Mouse (Mus musculus): Measurements from ENCODE around the gene Tlx2. TPM values are rescaled to one million over a fixed set of nuclear protein-coding genes. Genes with fewer than 3 reads are reported as not detected.

Gene Tlx2
- total and polyA plus RNA-seq, 3 experiments, result not detected

DNA sequence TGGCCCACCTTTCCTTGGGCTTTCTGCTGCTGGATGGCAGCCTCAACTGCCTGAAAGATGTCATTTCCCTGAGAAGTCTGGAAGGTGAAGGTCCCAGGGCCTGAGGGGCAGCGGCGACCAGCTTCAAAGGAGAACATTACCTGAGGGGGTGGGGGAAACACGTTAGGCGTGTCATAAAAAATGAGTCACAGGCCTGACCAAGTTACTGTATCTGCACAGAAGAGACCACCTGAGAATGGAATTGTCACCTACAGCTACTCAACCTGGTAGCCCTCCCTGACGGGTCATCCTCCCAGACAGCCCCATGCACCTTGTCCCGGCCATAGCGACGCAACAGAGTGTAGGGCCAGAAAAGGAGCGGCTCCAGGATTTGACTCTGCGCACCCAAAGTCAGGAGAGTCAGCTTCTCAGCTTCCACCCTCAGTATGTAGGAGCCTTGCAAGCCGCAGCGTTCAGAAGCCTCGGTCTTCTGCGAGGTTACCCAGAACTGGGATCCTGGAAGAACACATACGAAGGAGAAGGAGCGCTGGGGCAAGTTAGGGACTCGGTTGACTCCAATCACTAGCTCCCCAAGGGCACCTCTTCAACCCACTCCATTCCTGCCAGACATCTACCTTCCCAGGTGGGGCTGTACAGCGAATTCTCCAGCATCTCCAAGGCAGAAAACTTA, 38.0 kb downstream of the Tlx2 start:
- no peak for TF ChIP-seq GATA1 (IDR thresholded peaks at IDR 0.05; ENCODE audit: borderline replicate concordance, low read length)
- TF ChIP-seq TAL1 (conservative IDR thresholded peaks at IDR 0.05; ENCODE audit: low read depth, low read length), result no peak
- no peak for TF ChIP-seq GATA2 (IDR thresholded peaks at IDR 0.05; ENCODE audit: borderline replicate concordance, low read depth, low read length)
- no peak for TF ChIP-seq CTCF (IDR thresholded peaks at IDR 0.05; ENCODE audit: low read depth, low read length)
- no peak for TF ChIP-seq POLR2AphosphoS5 (IDR thresholded peaks at IDR 0.05; ENCODE audit: insufficient replicate concordance, low read depth, low read length)
- ATAC-seq (ENCODE audit: extremely low read depth, insufficient number of reproducible peaks, low FRiP score, poor library complexity, severe bottlenecking) (no peak), DNase-seq (ENCODE audit: low spot score) (no peak)
- Histone ChIP-seq H3K27me3 (ENCODE audit: insufficient read depth, low read length) (peaks cover 21% of the 10 kb centered on the region), H3K9me3 (replicated peaks) (no peaks in the 10 kb centered on the region), H3K4me3 (ENCODE audit: low read depth, low read length) (peak overlapping the region; percentile 81), H3K4me1 (ENCODE audit: insufficient read depth, low read depth, low read length) (peaks cover 78% of the 10 kb centered on the region), H3K36me3 (replicated peaks) (peaks cover 42% of the 10 kb centered on the region)

- peaks cover 81% of the 10 kb centered on the region for H3K4me1 ChIP-seq (ENCODE audit: insufficient read depth, low read depth, low read length)
- TF ChIP-seq GATA2 (IDR thresholded peaks at IDR 0.05; ENCODE audit: borderline replicate concordance, low read depth, low read length) (no peak), TAL1 (conservative IDR thresholded peaks at IDR 0.05; ENCODE audit: low read depth, low read length) (no peak), CTCF (IDR thresholded peaks at IDR 0.05; ENCODE audit: low read depth, low read length) (no peak), POLR2AphosphoS5 (IDR thresholded peaks at IDR 0.05; ENCODE audit: insufficient replicate concordance, low read depth, low read length) (no peak), GATA1 (IDR thresholded peaks at IDR 0.05; ENCODE audit: borderline replicate concordance, low read length) (no peak)
- no peaks in the 10 kb centered on the region for H3K9me3 ChIP-seq (replicated peaks)
- H3K27me3 ChIP-seq (ENCODE audit: insufficient read depth, low read length), result peaks cover 15% of the 10 kb centered on the region
- no peak overlapping the region; the same call in 1 of the 2 replicates for H3K4me3 ChIP-seq (ENCODE audit: low read depth, low read length)
- DNase-seq (ENCODE audit: low spot score), result no peak
- peaks cover 42% of the 10 kb centered on the region for H3K36me3 ChIP-seq (replicated peaks)
- ATAC-seq (ENCODE audit: extremely low read depth, insufficient number of reproducible peaks, low FRiP score, poor library complexity, severe bottlenecking), result no peak
Observed at GRCm38 (mm10) chr6:83031111-83031510, 39.0 kb downstream of the Tlx2 start.

- no peak overlapping the region for H3K4me3 ChIP-seq (ENCODE audit: low read depth, low read length)
- H3K9me3 ChIP-seq (replicated peaks), result no peaks in the 10 kb centered on the region
- peaks cover 4% of the 10 kb centered on the region for H3K27me3 ChIP-seq (ENCODE audit: insufficient read depth, low read length)
- DNase-seq (ENCODE audit: low spot score) (no peak), ATAC-seq (ENCODE audit: extremely low read depth, insufficient number of reproducible peaks, low FRiP score, poor library complexity, severe bottlenecking) (no peak)
- peaks cover 42% of the 10 kb centered on the region for H3K36me3 ChIP-seq (replicated peaks)
- H3K4me1 ChIP-seq (ENCODE audit: insufficient read depth, low read depth, low read length), result peaks cover 81% of the 10 kb centered on the region
- no peak for TF ChIP-seq GATA1 (IDR thresholded peaks at IDR 0.05; ENCODE audit: borderline replicate concordance, low read length)
- no peak for TF ChIP-seq POLR2AphosphoS5 (IDR thresholded peaks at IDR 0.05; ENCODE audit: insufficient replicate concordance, low read depth, low read length)
- TF ChIP-seq GATA2 (IDR thresholded peaks at IDR 0.05; ENCODE audit: borderline replicate concordance, low read depth, low read length), result no peak
- TF ChIP-seq TAL1 (conservative IDR thresholded peaks at IDR 0.05; ENCODE audit: low read depth, low read length), result no peak
- TF ChIP-seq CTCF (IDR thresholded peaks at IDR 0.05; ENCODE audit: low read depth, low read length), result no peak
Observed at GRCm38 (mm10) chr6:83029777-83030176, 40.3 kb downstream of the Tlx2 start.

- Histone ChIP-seq H3K4me1 (ENCODE audit: insufficient read depth, low read depth, low read length) (peaks cover 84% of the 10 kb centered on the region), H3K36me3 (replicated peaks) (peaks cover 42% of the 10 kb centered on the region), H3K9me3 (replicated peaks) (no peaks in the 10 kb centered on the region), H3K27me3 (ENCODE audit: insufficient read depth, low read length) (no peaks in the 10 kb centered on the region), H3K4me3 (ENCODE audit: low read depth, low read length) (peak overlapping the region; percentile 38; the same call in 1 of the 2 replicates)
- ATAC-seq (ENCODE audit: extremely low read depth, insufficient number of reproducible peaks, low FRiP score, poor library complexity, severe bottlenecking) (no peak), DNase-seq (ENCODE audit: low spot score) (no peak)
- TF ChIP-seq GATA2 (IDR thresholded peaks at IDR 0.05; ENCODE audit: borderline replicate concordance, low read depth, low read length) (no peak), TAL1 (conservative IDR thresholded peaks at IDR 0.05; ENCODE audit: low read depth, low read length) (no peak), CTCF (IDR thresholded peaks at IDR 0.05; ENCODE audit: low read depth, low read length) (no peak), POLR2AphosphoS5 (IDR thresholded peaks at IDR 0.05; ENCODE audit: insufficient replicate concordance, low read depth, low read length) (no peak), GATA1 (IDR thresholded peaks at IDR 0.05; ENCODE audit: borderline replicate concordance, low read length) (no peak)
Observed at GRCm38 (mm10) chr6:83027706-83028105, 42.4 kb downstream of the Tlx2 start.

- ATAC-seq (ENCODE audit: extremely low read depth, insufficient number of reproducible peaks, low FRiP score, poor library complexity, severe bottlenecking) (no peak), DNase-seq (ENCODE audit: low spot score) (no peak)
- no peak overlapping the region; the same call in 1 of the 2 replicates for H3K4me3 ChIP-seq (ENCODE audit: low read depth, low read length)
- TF ChIP-seq CTCF (IDR thresholded peaks at IDR 0.05; ENCODE audit: low read depth, low read length), result no peak
- no peak for TF ChIP-seq GATA1 (IDR thresholded peaks at IDR 0.05; ENCODE audit: borderline replicate concordance, low read length)
- TF ChIP-seq POLR2AphosphoS5 (IDR thresholded peaks at IDR 0.05; ENCODE audit: insufficient replicate concordance, low read depth, low read length), result no peak
- TF ChIP-seq GATA2 (IDR thresholded peaks at IDR 0.05; ENCODE audit: borderline replicate concordance, low read depth, low read length), result no peak
- TF ChIP-seq TAL1 (conservative IDR thresholded peaks at IDR 0.05; ENCODE audit: low read depth, low read length), result no peak
- H3K27me3 ChIP-seq (ENCODE audit: insufficient read depth, low read length), result no peaks in the 10 kb centered on the region
- peaks cover 40% of the 10 kb centered on the region for H3K36me3 ChIP-seq (replicated peaks)
- H3K9me3 ChIP-seq (replicated peaks), result no peaks in the 10 kb centered on the region
- peaks cover 84% of the 10 kb centered on the region for H3K4me1 ChIP-seq (ENCODE audit: insufficient read depth, low read depth, low read length)
Observed at GRCm38 (mm10) chr6:83027293-83027692, 42.8 kb downstream of the Tlx2 start.

- no peak for TF ChIP-seq POLR2AphosphoS5 (IDR thresholded peaks at IDR 0.05; ENCODE audit: insufficient replicate concordance, low read depth, low read length)
- Histone ChIP-seq H3K9me3 (replicated peaks) (no peaks in the 10 kb centered on the region), H3K27me3 (ENCODE audit: insufficient read depth, low read length) (no peaks in the 10 kb centered on the region), H3K36me3 (replicated peaks) (peaks cover 20% of the 10 kb centered on the region), H3K4me3 (ENCODE audit: low read depth, low read length) (no peak overlapping the region), H3K4me1 (ENCODE audit: insufficient read depth, low read depth, low read length) (peaks cover 84% of the 10 kb centered on the region)
- ATAC-seq (ENCODE audit: extremely low read depth, insufficient number of reproducible peaks, low FRiP score, poor library complexity, severe bottlenecking), result no peak
- DNase-seq (ENCODE audit: low spot score), result no peak
Observed at GRCm38 (mm10) chr6:83025221-83025620, 44.9 kb downstream of the Tlx2 start.
